Mouse (Mus musculus): ENCODE measurements at regions not wholly inside any gene's neighbourhood (a gene's known extent, or its start where the extent isn't known, plus 50 kb on each side); places are given as distances from the start of the nearest gene placed in this dataset.
A peak's percentile ranks its signal among the peaks of the same experiment; 100 is the strongest.

DNA sequence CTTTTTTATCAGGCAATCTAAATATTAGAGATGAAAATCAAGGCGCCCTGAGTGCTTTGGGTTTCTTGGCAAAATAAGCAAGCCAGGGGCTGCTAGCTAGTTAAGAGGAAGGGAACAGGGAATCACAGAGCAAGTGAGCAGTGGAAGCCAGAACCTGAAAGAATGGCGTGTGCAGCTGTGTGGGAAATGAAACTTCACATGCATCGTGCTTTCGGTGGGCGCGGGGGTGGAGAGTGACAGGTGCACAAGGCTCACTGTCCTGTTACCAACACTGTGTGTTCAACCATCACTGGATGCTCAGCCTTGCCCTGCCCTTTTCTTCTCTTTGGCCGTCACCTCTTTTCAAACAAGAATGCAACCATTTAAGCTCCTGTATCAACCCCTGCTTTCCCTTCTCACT, 501.2 kb upstream of the Tbx3 start:
- Histone ChIP-seq H3K4me1 (peaks cover 3% of the 10 kb centered on the region; the same call in 1 of the 2 replicates), H3K4me2 (no peak overlapping the region), H3K27me3 (replicated peaks) (no peaks in the 10 kb centered on the region), H3K36me3 (no peaks in the 10 kb centered on the region), H3K9me3 (no peaks in the 10 kb centered on the region), H3K27ac (no peak overlapping the region), H3K4me3 (replicated peaks) (no peak overlapping the region), H3K9ac (no peak overlapping the region)
- no peak for ATAC-seq (ENCODE audit: insufficient read depth, low FRiP score, low read depth)
- 90% methylated on average over 7 of the region's 7 CpGs for WGBS

DNA sequence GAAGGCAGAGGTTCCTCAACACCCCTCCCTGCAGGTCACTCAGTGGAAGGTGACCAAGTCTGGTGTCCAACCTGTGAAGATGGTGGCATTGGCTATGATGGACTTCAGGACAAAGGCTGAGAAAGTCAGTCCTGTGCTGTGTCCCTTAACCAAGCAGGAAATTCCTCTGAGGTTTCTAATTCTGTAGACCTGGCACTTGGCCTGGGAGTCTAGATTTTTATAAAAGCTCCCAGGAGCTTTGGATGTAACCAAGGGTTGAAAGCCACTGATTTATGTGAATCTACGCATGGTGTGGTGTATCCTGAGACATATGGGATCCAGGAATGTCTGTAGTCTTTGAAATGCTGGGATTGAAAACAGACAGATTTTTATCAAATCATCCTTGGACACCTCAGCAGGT, 498.8 kb upstream of the Tbx3 start:
- H3K4me1 ChIP-seq: peaks cover 3% of the 10 kb centered on the region; the same call in 1 of the 2 replicates
- no peaks in the 10 kb centered on the region for H3K36me3 ChIP-seq
- H3K4me2 ChIP-seq: no peak overlapping the region
- H3K9ac ChIP-seq: no peak overlapping the region
- no peaks in the 10 kb centered on the region for H3K27me3 ChIP-seq (replicated peaks)
- no peak overlapping the region for H3K4me3 ChIP-seq (replicated peaks)
- 74% methylated on average over 1 of the region's 1 CpGs for WGBS
- H3K9me3 ChIP-seq: no peaks in the 10 kb centered on the region
- ATAC-seq (ENCODE audit: insufficient read depth, low FRiP score, low read depth): no peak
- H3K27ac ChIP-seq: no peak overlapping the region

DNA sequence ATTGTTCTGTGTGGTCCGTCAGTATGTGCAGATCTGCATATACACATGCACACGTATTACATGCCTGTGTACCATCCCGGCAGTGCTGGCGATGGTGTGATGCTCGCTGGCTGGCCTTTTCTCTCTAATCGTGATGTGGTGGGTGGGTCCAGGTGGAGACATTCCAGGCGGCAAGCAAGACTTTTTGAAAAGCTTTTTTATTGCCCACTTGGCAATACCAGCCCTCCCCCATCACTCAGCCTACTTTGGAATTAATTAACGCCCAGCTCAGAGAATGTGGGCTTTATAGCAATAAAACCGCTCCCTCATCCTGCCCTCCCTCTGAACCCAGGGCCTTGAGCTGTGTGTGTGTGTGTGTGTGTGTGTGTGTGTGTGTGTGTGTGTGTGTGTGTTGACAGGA, 491.7 kb upstream of the Tbx3 start:
- H3K4me1 ChIP-seq: no peaks in the 10 kb centered on the region
- WGBS: 40% methylated on average over 9 of the region's 9 CpGs
- no peak for ATAC-seq (ENCODE audit: insufficient read depth, low FRiP score, low read depth)
- no peak overlapping the region for H3K4me3 ChIP-seq (replicated peaks)
- no peak overlapping the region for H3K4me2 ChIP-seq
- H3K9ac ChIP-seq: no peak overlapping the region
- H3K27me3 ChIP-seq (replicated peaks): no peaks in the 10 kb centered on the region
- H3K9me3 ChIP-seq: no peaks in the 10 kb centered on the region
- H3K36me3 ChIP-seq: no peaks in the 10 kb centered on the region
- no peak overlapping the region for H3K27ac ChIP-seq

DNA sequence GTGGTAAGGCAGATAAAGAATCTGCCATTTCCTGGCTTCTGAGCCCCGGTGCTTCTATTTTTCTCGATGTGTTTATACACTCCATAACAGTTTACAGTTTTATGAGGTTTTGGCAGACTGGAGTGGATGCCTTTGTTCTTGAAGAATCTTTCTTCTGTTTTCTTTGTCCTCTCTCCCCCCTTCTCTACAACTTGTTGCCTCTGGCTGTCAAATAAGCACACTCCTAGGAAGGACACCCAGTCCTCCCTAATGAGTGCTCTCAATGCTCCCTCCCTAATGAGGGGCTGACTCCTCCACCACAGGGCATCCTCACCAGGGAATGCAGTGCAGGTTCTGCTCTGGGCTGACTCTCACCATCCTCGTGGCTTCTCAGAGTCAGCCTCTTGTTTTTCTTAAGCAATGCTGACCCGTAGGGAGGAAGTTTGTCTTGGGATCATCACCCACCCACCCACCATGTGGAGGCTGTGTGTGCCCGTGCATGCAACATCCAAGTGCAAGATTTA, 486.9 kb upstream of the Tbx3 start:
- no peak overlapping the region for H3K4me2 ChIP-seq
- no peaks in the 10 kb centered on the region for H3K4me1 ChIP-seq
- ATAC-seq (ENCODE audit: insufficient read depth, low FRiP score, low read depth): no peak
- H3K9ac ChIP-seq: no peak overlapping the region
- no peaks in the 10 kb centered on the region for H3K9me3 ChIP-seq
- H3K27me3 ChIP-seq (replicated peaks): no peaks in the 10 kb centered on the region
- WGBS: 35% methylated on average over 5 of the region's 5 CpGs
- H3K4me3 ChIP-seq (replicated peaks): no peak overlapping the region
- no peak overlapping the region for H3K27ac ChIP-seq
- H3K36me3 ChIP-seq: no peaks in the 10 kb centered on the region

- Histone ChIP-seq H3K4me2 (no peak overlapping the region), H3K27ac (no peak overlapping the region), H3K9me3 (no peaks in the 10 kb centered on the region), H3K36me3 (no peaks in the 10 kb centered on the region), H3K9ac (no peak overlapping the region), H3K4me3 (replicated peaks) (no peak overlapping the region), H3K27me3 (replicated peaks) (no peaks in the 10 kb centered on the region), H3K4me1 (no peaks in the 10 kb centered on the region)
- 72% methylated on average over 3 of the region's 3 CpGs for WGBS
- ATAC-seq (ENCODE audit: insufficient read depth, low FRiP score, low read depth): no peak
Observed at GRCm38 (mm10) chr5:119186611-119187010, 483.9 kb upstream of the Tbx3 start.

- Histone ChIP-seq H3K4me3 (replicated peaks) (no peak overlapping the region), H3K9me3 (no peaks in the 10 kb centered on the region), H3K9ac (no peak overlapping the region), H3K4me1 (no peaks in the 10 kb centered on the region), H3K36me3 (no peaks in the 10 kb centered on the region), H3K27me3 (replicated peaks) (no peaks in the 10 kb centered on the region), H3K27ac (no peak overlapping the region), H3K4me2 (no peak overlapping the region)
- ATAC-seq (ENCODE audit: insufficient read depth, low FRiP score, low read depth): no peak
- 51% methylated on average over 6 of the region's 6 CpGs for WGBS
Observed at GRCm38 (mm10) chr5:119188476-119188875, 482.0 kb upstream of the Tbx3 start.

DNA sequence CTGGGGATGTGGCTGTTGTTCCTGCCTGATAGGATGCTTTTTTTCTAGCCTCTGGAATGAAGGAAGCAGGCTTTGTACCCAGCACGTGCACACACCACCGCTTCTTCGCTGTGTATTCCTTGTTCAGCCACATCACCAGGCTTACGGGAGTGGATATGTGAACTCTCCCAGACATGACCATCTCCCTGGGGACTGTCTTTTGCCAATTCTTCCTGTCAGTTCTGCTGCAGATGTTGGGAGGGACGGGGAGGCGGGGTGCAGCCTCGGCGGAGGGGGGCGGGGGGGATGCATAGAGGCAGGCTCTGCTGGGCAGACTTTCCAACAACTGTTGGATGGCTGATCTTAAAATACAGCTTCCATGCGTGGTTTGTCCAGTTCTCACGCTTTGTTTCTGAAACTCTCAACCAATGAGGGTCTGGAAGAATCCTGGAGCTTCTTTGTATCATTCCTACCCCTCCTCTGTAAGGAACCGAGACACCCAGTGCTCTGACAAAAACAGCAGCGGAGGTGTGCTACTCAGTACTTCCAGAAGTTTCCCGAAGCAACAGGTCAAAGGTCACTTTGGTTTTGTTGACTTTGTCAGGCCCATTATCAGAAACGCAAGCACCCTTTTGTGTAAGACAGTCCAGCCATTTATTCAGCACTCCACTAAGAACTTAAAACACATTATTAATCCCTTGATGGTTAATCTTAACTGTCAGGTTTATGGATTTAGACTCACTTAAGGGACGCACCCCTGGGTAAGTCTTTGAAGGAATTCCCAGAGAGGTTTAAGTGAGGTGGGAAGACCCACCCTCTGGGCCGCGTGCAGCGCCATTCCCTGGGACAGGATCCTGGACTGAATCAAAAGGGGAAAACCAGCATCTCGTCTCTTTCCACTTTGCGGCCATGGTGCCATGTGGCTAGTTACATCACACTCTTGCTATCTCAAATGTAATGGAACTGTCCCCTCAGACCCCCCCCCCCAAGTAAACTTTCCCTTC, 476.5 kb upstream of the Tbx3 start:
- Histone ChIP-seq H3K4me3 (replicated peaks) (no peak overlapping the region), H3K36me3 (no peaks in the 10 kb centered on the region), H3K4me1 (no peaks in the 10 kb centered on the region), H3K4me2 (no peak overlapping the region; the same call in 1 of the 2 replicates), H3K9me3 (no peaks in the 10 kb centered on the region), H3K27ac (no peak overlapping the region), H3K9ac (no peak overlapping the region), H3K27me3 (replicated peaks) (no peaks in the 10 kb centered on the region)
- no peak for ATAC-seq (ENCODE audit: insufficient read depth, low FRiP score, low read depth)
- 27% methylated on average over 21 of the region's 21 CpGs for WGBS

DNA sequence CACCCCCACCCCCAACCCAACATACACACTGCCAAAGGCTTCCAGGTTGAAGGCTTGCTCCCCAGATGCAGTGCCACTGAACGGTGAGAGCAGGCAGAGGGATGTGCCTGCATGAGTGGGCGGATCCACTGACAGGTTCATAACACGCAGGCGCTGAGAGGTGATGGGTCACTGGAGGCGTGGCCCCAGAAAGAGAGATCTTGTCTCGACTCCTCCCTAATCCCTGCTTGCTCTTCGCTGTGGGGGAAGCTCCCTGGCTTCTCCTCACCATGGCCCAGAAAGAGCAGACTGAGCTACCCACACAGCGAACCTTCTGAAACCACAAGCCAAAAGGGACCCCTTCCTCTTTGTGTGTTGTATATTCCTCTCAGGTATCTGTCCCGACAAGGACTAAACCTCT, 470.6 kb upstream of the Tbx3 start:
- ATAC-seq (ENCODE audit: insufficient read depth, low FRiP score, low read depth): 0 out of 2 replicates have a peak, but pooled peaks have one; percentile 13
- Histone ChIP-seq H3K9me3 (no peaks in the 10 kb centered on the region), H3K4me3 (replicated peaks) (no peak overlapping the region), H3K4me1 (no peaks in the 10 kb centered on the region), H3K27ac (no peak overlapping the region), H3K4me2 (no peak overlapping the region), H3K27me3 (replicated peaks) (no peaks in the 10 kb centered on the region), H3K36me3 (no peaks in the 10 kb centered on the region), H3K9ac (no peak overlapping the region)
- 41% methylated on average over 9 of the region's 9 CpGs for WGBS

DNA sequence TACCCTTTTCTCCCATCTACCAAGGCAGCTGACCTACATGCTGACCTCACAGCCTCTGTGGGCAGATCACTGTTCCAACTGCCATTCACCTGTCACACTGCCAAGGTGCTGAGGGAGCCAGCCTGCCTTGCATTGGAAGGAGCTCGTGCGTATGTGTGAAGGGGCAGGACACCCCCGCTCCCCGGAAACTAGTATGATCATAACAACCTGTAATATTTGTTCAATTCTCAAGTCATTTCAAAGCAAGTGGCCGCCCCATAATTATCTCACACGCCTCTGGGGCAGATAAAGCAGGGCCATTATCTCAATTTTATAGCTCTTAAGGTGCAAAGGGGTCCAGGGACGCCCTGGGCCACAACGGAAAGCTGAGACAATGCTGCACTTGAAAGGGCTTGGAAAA, 469.2 kb upstream of the Tbx3 start:
- Histone ChIP-seq H3K4me3 (replicated peaks) (no peak overlapping the region), H3K4me2 (no peak overlapping the region), H3K4me1 (no peaks in the 10 kb centered on the region), H3K27ac (no peak overlapping the region), H3K36me3 (no peaks in the 10 kb centered on the region), H3K9me3 (no peaks in the 10 kb centered on the region), H3K9ac (no peak overlapping the region), H3K27me3 (replicated peaks) (no peaks in the 10 kb centered on the region)
- ATAC-seq (ENCODE audit: insufficient read depth, low FRiP score, low read depth): peak; percentile 45; the same call in 1 of the 2 replicates
- WGBS: 56% methylated on average over 8 of the region's 8 CpGs

- no peak for ATAC-seq (ENCODE audit: insufficient read depth, low FRiP score, low read depth)
- 68% methylated on average over 2 of the region's 2 CpGs for WGBS
- H3K4me2 ChIP-seq: no peak overlapping the region
Observed at GRCm38 (mm10) chr5:119204736-119205135, 465.7 kb upstream of the Tbx3 start.

GRCm38 (mm10) chr5:119208077-119208476, 462.4 kb upstream of the Tbx3 start:
- ATAC-seq (ENCODE audit: insufficient read depth, low FRiP score, low read depth): no peak
- no peak overlapping the region for H3K27ac ChIP-seq
- WGBS: 69% methylated on average over 13 of the region's 13 CpGs
- H3K4me3 ChIP-seq (replicated peaks): no peak overlapping the region
- H3K9ac ChIP-seq: no peak overlapping the region
- H3K27me3 ChIP-seq (replicated peaks): no peaks in the 10 kb centered on the region
- H3K4me1 ChIP-seq: no peaks in the 10 kb centered on the region
- H3K9me3 ChIP-seq: no peaks in the 10 kb centered on the region
- H3K36me3 ChIP-seq: no peaks in the 10 kb centered on the region
- no peak overlapping the region for H3K4me2 ChIP-seq

More at GRCm38 (mm10) chr5:119204736-119205135, 465.7 kb upstream of the Tbx3 start:
- Histone ChIP-seq H3K4me3 (replicated peaks) (no peak overlapping the region), H3K27ac (no peak overlapping the region), H3K36me3 (no peaks in the 10 kb centered on the region), H3K9me3 (no peaks in the 10 kb centered on the region), H3K9ac (no peak overlapping the region), H3K4me1 (no peaks in the 10 kb centered on the region), H3K27me3 (replicated peaks) (no peaks in the 10 kb centered on the region)

GRCm38 (mm10) chr5:119213196-119213595, 457.3 kb upstream of the Tbx3 start:
- Histone ChIP-seq H3K9me3 (no peaks in the 10 kb centered on the region), H3K4me2 (no peak overlapping the region), H3K36me3 (no peaks in the 10 kb centered on the region), H3K4me1 (no peaks in the 10 kb centered on the region), H3K27ac (no peak overlapping the region), H3K27me3 (replicated peaks) (no peaks in the 10 kb centered on the region), H3K9ac (no peak overlapping the region), H3K4me3 (replicated peaks) (no peak overlapping the region)
- 55% methylated on average over 4 of the region's 4 CpGs for WGBS
- no peak for ATAC-seq (ENCODE audit: insufficient read depth, low FRiP score, low read depth)
